Mouse (Mus musculus): ENCODE results near the gene Kcnj10. TPM values are rescaled to one million over a fixed set of nuclear protein-coding genes. Genes with fewer than 3 reads are reported as not detected.

Gene Kcnj10
- polyA plus RNA-seq, 1 experiment from 2014 or later: 2.5 TPM

GRCm38 (mm10) chr1:172368768-172369418, 27.9 kb downstream of the Kcnj10 start:
- peak; percentile 29; the same call in 1 of the 2 replicates for ATAC-seq
- WGBS: 29% methylated on average over 23 of the region's 23 CpGs
- H3K36me3 ChIP-seq (ENCODE audit: control insufficient read depth, insufficient read depth, low read length): no peaks in the 10 kb centered on the region

GRCm38 (mm10) chr1:172376198-172376667, 35.2 kb downstream of the Kcnj10 start, which contains the start of gene Pigm:
Gene Pigm (plus strand): TSS chr1:172376546.
- H3K4me2 ChIP-seq (ENCODE audit: low read length): peak within 1 kb of the TSS; percentile 97
- H3K4me3 ChIP-seq (ENCODE audit: low read depth, low read length): peak within 1 kb of the TSS; percentile 95
- peaks cover 37% of the 10 kb centered on the region for H3K4me1 ChIP-seq (ENCODE audit: control insufficient read depth, insufficient read depth, low read length)
- peaks cover 11% of the 10 kb centered on the region; the same call in 1 of the 2 replicates for H3K36me3 ChIP-seq (ENCODE audit: control insufficient read depth, insufficient read depth, low read length)
- H3K9ac ChIP-seq (ENCODE audit: low read depth, low read length): peak within 1 kb of the TSS; percentile 92
- under 1% methylated on average over 38 of the region's 39 CpGs for WGBS
- peak; percentile 99 for ATAC-seq
- no peaks in the 10 kb centered on the region for H3K27me3 ChIP-seq (ENCODE audit: control insufficient read depth, insufficient read depth, low read depth, low read length)
- peak within 1 kb of the TSS; percentile 80 for H3K27ac ChIP-seq (ENCODE audit: low read length)
- no peaks in the 10 kb centered on the region for H3K9me3 ChIP-seq (replicated peaks; ENCODE audit: control insufficient read depth, low read length, poor library complexity, severe bottlenecking)

More at GRCm38 (mm10) chr1:172368768-172369418, 27.9 kb downstream of the Kcnj10 start:
- Histone ChIP-seq H3K27ac (ENCODE audit: low read length) (no peak overlapping the region), H3K27me3 (ENCODE audit: control insufficient read depth, insufficient read depth, low read depth, low read length) (no peaks in the 10 kb centered on the region), H3K4me1 (ENCODE audit: control insufficient read depth, insufficient read depth, low read length) (no peaks in the 10 kb centered on the region), H3K9me3 (replicated peaks; ENCODE audit: control insufficient read depth, low read length, poor library complexity, severe bottlenecking) (no peaks in the 10 kb centered on the region), H3K4me3 (ENCODE audit: low read depth, low read length) (no peak overlapping the region), H3K9ac (ENCODE audit: low read depth, low read length) (no peak overlapping the region), H3K4me2 (ENCODE audit: low read length) (peak overlapping the region; percentile 33)

GRCm38 (mm10) chr1:172376758-172377458, 35.9 kb downstream of the Kcnj10 start:
- Histone ChIP-seq H3K4me2 (ENCODE audit: low read length) (peak overlapping the region; percentile 97), H3K27me3 (ENCODE audit: control insufficient read depth, insufficient read depth, low read depth, low read length) (no peaks in the 10 kb centered on the region), H3K4me3 (ENCODE audit: low read depth, low read length) (peak overlapping the region; percentile 95), H3K9ac (ENCODE audit: low read depth, low read length) (peak overlapping the region; percentile 92), H3K36me3 (ENCODE audit: control insufficient read depth, insufficient read depth, low read length) (peaks cover 13% of the 10 kb centered on the region; the same call in 1 of the 2 replicates), H3K9me3 (replicated peaks; ENCODE audit: control insufficient read depth, low read length, poor library complexity, severe bottlenecking) (no peaks in the 10 kb centered on the region), H3K27ac (ENCODE audit: low read length) (peak overlapping the region; percentile 80), H3K4me1 (ENCODE audit: control insufficient read depth, insufficient read depth, low read length) (peaks cover 39% of the 10 kb centered on the region)
- ATAC-seq: no peak; the same call in none of the 2 replicates
- 3% methylated on average over 62 of the region's 62 CpGs for WGBS

- WGBS: 73% methylated on average over 10 of the region's 10 CpGs
- Histone ChIP-seq H3K4me2 (ENCODE audit: low read length) (no peak overlapping the region), H3K27ac (ENCODE audit: low read length) (no peak overlapping the region), H3K36me3 (ENCODE audit: control insufficient read depth, insufficient read depth, low read length) (peaks cover 13% of the 10 kb centered on the region; the same call in 1 of the 2 replicates), H3K4me3 (ENCODE audit: low read depth, low read length) (no peak overlapping the region), H3K9me3 (replicated peaks; ENCODE audit: control insufficient read depth, low read length, poor library complexity, severe bottlenecking) (no peaks in the 10 kb centered on the region), H3K4me1 (ENCODE audit: control insufficient read depth, insufficient read depth, low read length) (peaks cover 39% of the 10 kb centered on the region), H3K9ac (ENCODE audit: low read depth, low read length) (no peak overlapping the region), H3K27me3 (ENCODE audit: control insufficient read depth, insufficient read depth, low read depth, low read length) (no peaks in the 10 kb centered on the region)
- no peak for ATAC-seq
Measured at GRCm38 (mm10) chr1:172380066-172380465, 39.1 kb downstream of the Kcnj10 start.

GRCm38 (mm10) chr1:172382090-172382489, 41.1 kb downstream of the Kcnj10 start:
- no peak for ATAC-seq
- Histone ChIP-seq H3K4me2 (ENCODE audit: low read length) (no peak overlapping the region), H3K9ac (ENCODE audit: low read depth, low read length) (no peak overlapping the region), H3K36me3 (ENCODE audit: control insufficient read depth, insufficient read depth, low read length) (peaks cover 13% of the 10 kb centered on the region; the same call in 1 of the 2 replicates), H3K4me3 (ENCODE audit: low read depth, low read length) (no peak overlapping the region), H3K27me3 (ENCODE audit: control insufficient read depth, insufficient read depth, low read depth, low read length) (no peaks in the 10 kb centered on the region), H3K4me1 (ENCODE audit: control insufficient read depth, insufficient read depth, low read length) (peaks cover 35% of the 10 kb centered on the region), H3K9me3 (replicated peaks; ENCODE audit: control insufficient read depth, low read length, poor library complexity, severe bottlenecking) (no peaks in the 10 kb centered on the region), H3K27ac (ENCODE audit: low read length) (no peak overlapping the region)
- WGBS: 95% methylated on average over 1 of the region's 1 CpGs

GRCm38 (mm10) chr1:172387246-172387645, 46.2 kb downstream of the Kcnj10 start:
- ATAC-seq: no peak
- no peak overlapping the region for H3K27ac ChIP-seq (ENCODE audit: low read length)

GRCm38 (mm10) chr1:172390769-172391168, 49.8 kb downstream of the Kcnj10 start:
- Histone ChIP-seq H3K4me1 (ENCODE audit: control insufficient read depth, insufficient read depth, low read length) (peaks cover 9% of the 10 kb centered on the region), H3K4me2 (ENCODE audit: low read length) (no peak overlapping the region), H3K27ac (ENCODE audit: low read length) (no peak overlapping the region), H3K9me3 (replicated peaks; ENCODE audit: control insufficient read depth, low read length, poor library complexity, severe bottlenecking) (no peaks in the 10 kb centered on the region), H3K9ac (ENCODE audit: low read depth, low read length) (no peak overlapping the region), H3K4me3 (ENCODE audit: low read depth, low read length) (no peak overlapping the region), H3K27me3 (ENCODE audit: control insufficient read depth, insufficient read depth, low read depth, low read length) (no peaks in the 10 kb centered on the region), H3K36me3 (ENCODE audit: control insufficient read depth, insufficient read depth, low read length) (no peaks in the 10 kb centered on the region)
- no peak for ATAC-seq
- 83% methylated on average over 1 of the region's 1 CpGs for WGBS

More at GRCm38 (mm10) chr1:172387246-172387645, 46.2 kb downstream of the Kcnj10 start:
- no peaks in the 10 kb centered on the region for H3K9me3 ChIP-seq (replicated peaks; ENCODE audit: control insufficient read depth, low read length, poor library complexity, severe bottlenecking)
- no peak overlapping the region for H3K4me3 ChIP-seq (ENCODE audit: low read depth, low read length)
- no peaks in the 10 kb centered on the region for H3K27me3 ChIP-seq (ENCODE audit: control insufficient read depth, insufficient read depth, low read depth, low read length)
- H3K9ac ChIP-seq (ENCODE audit: low read depth, low read length): no peak overlapping the region
- 67% methylated on average over 5 of the region's 5 CpGs for WGBS
- H3K4me1 ChIP-seq (ENCODE audit: control insufficient read depth, insufficient read depth, low read length): peaks cover 8% of the 10 kb centered on the region
- no peak overlapping the region for H3K4me2 ChIP-seq (ENCODE audit: low read length)
- no peaks in the 10 kb centered on the region for H3K36me3 ChIP-seq (ENCODE audit: control insufficient read depth, insufficient read depth, low read length)

GRCm38 (mm10) chr1:172391807-172392581, 51.0 kb downstream of the Kcnj10 start:
- no peaks in the 10 kb centered on the region for H3K27me3 ChIP-seq (ENCODE audit: control insufficient read depth, insufficient read depth, low read depth, low read length)
- H3K36me3 ChIP-seq (ENCODE audit: control insufficient read depth, insufficient read depth, low read length): no peaks in the 10 kb centered on the region
- WGBS: 19% methylated on average over 20 of the region's 20 CpGs
- peak overlapping the region; percentile 28 for H3K4me2 ChIP-seq (ENCODE audit: low read length)
- peak; percentile 77 for ATAC-seq
- H3K9me3 ChIP-seq (replicated peaks; ENCODE audit: control insufficient read depth, low read length, poor library complexity, severe bottlenecking): no peaks in the 10 kb centered on the region
- peak overlapping the region; percentile 21; the same call in 1 of the 2 replicates for H3K9ac ChIP-seq (ENCODE audit: low read depth, low read length)
- H3K4me3 ChIP-seq (ENCODE audit: low read depth, low read length): 0 out of 2 replicates have a peak overlapping the region, but pooled peaks have one; percentile 7
- peaks cover 9% of the 10 kb centered on the region for H3K4me1 ChIP-seq (ENCODE audit: control insufficient read depth, insufficient read depth, low read length)
- H3K27ac ChIP-seq (ENCODE audit: low read length): no peak overlapping the region

All from midbrain, embryonic 16.5 days (tissue).